Mouse (Mus musculus) gastrocnemius, adult 2 months (tissue): Measurements from ENCODE around the gene Nbea. TPM values are rescaled to one million over a fixed set of nuclear protein-coding genes. Genes with fewer than 3 reads are reported as not detected.

Source experiments
- DNase-seq: peaks from one replicate; pipeline ENCODE4 v3.0.0; 2022
- H3K27ac ChIP-seq: fragments of 200-600 bp; 2 replicates; pipeline ENCODE4 v1.8.1; 2022; ENCODE audit warnings: mild to moderate bottlenecking
- H3K4me3 ChIP-seq: fragments of 200-600 bp; 2 replicates; pipeline ENCODE4 v1.8.1; 2022; ENCODE audit warnings: mild to moderate bottlenecking, moderate library complexity
- CTCF ChIP-seq: fragments of 200-600 bp; IDR thresholded peaks from 2 replicates; pipeline ENCODE4 v1.8.1; 2022; ENCODE audit warnings: antibody characterized with exemption, mild to moderate bottlenecking, moderate library complexity
- intact Hi-C: fragments of 180-260 bp; cut with DNase I; formaldehyde crosslinking; loops from one replicate; pipeline ENCODE4 v1.15.1; 2025
- total RNA-seq, 2 experiments: library from RNA; stranded (reverse); gene quantifications; 2 replicates each; pipeline ENCODE4 v1.2.3; 2021

The Nbea gene
- total RNA-seq, 2 experiments from 2014 or later = 4.1 to 5.9 TPM

DNA sequence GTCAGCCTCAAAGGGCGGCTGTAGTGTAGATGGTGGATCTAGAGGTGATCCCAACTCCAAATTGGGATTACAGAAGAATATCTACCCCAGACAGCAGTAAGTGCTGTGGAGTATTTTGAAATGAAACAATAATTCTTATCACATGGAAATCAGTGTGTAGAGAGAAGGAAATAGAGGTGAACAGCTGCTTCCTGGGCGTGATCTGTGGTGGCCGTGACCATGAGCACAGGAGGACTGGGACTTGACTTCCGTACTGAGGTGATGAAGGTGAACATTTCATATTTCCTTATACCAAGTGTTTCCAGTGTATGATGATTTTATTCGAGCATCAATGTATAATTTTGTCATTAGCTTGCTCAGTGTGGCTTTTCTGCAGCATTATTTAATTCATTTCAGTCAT is 439.6 kb downstream of the Nbea start:
- H3K4me3 ChIP-seq = no peak overlapping the region
- no peak overlapping the region for H3K27ac ChIP-seq
- intact Hi-C loops = no loop called here
- DNase-seq = no peak
- no peak for TF ChIP-seq CTCF

DNA sequence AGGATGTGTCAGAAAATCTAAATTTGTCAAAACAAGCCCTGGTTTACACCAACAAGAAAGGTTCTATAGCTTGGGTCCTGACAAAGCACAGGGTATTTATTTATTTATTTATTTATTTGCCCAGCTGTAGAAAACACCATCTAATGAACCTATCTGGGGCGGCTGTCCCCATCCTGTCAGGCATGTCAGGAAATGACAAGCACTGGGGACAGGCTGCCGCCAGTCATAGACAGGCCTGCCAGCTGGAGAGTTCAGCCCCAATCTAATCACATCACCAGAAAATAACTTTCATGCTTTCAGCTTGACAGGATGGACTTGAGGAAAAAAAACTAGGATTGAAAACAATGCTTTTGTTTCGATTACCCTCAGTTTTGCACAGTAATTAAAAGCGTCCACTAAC is 440.8 kb downstream of the Nbea start:
- Histone ChIP-seq H3K4me3 (no peak overlapping the region), H3K27ac (no peak overlapping the region)
- TF ChIP-seq CTCF = no peak
- DNase-seq = no peak
- intact Hi-C loops = no loop called here

DNA sequence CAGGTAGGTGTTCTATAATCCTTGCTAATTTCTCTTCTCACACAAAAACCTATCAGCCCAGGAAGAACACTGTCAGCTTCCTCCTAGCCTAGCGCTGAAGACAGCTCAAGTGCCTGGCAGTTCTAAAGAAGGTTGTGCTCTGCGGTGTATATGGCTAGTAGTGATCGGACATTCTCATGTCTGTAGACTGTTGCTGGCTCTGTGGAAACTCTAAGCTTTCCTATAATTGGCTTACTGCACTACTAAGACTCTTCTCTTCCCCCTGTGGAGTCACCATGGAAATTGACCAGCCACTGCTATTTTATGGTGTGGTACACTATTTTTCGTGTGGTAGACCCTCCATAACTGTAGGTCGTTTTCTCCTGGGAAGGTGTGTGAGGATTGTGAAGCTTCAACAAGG is 441.3 kb downstream of the Nbea start:
- H3K4me3 ChIP-seq = no peak overlapping the region
- DNase-seq = no peak
- no peak for TF ChIP-seq CTCF
- no peak overlapping the region for H3K27ac ChIP-seq
- intact Hi-C loops = no loop called here

DNA sequence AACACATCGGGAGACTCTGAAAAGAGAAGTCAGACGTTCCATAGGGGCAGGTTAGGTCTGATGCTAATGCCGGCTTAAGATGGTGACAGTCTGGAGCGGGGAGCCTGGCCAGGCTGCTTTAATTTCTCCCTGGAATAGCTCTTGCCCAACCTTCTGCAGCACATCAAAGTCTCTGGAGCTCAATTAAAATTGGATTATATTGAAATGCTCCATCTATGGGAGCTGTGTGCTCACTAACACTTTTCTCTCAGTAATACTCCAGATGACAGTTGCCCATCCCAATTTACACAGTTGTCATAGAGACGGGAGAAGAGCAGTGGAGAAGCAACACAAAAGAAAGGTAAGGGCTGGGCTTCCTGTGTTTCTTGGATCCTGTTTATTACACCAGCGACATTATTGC is 442.1 kb downstream of the Nbea start:
- DNase-seq = no peak
- TF ChIP-seq CTCF = no peak
- H3K27ac ChIP-seq = no peak overlapping the region
- intact Hi-C loops = no loop called here
- no peak overlapping the region for H3K4me3 ChIP-seq

DNA sequence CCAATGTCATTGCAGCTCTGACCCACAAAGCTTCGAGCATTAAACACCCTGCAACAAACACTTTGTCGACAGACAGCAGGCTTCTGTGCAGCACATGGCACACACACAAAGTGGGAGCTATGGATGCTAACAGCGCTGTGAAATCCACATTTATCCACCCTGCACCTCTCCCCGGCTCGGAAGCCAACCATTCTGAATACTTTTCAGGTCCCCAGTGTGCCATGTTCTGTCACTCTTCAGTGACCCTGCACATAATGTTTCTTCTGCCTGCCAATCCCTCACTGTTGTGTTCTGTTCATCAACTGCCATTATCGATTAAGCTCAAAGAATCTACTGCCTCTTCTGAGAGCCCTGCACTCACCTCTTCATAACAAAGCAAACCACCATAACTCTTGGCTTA is 449.8 kb downstream of the Nbea start:
- Histone ChIP-seq H3K4me3 (no peak overlapping the region), H3K27ac (no peak overlapping the region)
- intact Hi-C loops = no loop called here
- no peak for DNase-seq
- TF ChIP-seq CTCF = no peak

DNA sequence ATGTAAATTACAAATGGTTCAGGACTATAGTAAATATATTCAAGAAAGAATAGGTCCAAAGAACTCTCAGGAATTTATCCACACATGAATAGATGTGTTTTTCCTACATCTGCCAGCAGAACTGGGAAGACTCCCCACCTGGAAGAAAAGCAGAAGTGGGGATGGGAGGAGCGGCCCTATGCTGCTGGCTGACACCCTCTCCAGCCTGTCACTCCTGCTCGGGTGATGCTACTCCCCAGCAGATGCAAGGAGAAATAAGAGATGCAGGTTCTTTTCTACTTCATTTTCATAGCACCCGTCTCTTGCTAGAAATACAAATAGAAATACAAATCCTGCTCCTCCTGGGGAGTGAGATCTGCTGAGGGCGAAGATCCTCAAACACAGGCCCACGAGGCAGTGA is 453.0 kb downstream of the Nbea start:
- Histone ChIP-seq H3K27ac (no peak overlapping the region), H3K4me3 (no peak overlapping the region)
- intact Hi-C loops = no loop called here
- TF ChIP-seq CTCF = no peak
- no peak for DNase-seq

DNA sequence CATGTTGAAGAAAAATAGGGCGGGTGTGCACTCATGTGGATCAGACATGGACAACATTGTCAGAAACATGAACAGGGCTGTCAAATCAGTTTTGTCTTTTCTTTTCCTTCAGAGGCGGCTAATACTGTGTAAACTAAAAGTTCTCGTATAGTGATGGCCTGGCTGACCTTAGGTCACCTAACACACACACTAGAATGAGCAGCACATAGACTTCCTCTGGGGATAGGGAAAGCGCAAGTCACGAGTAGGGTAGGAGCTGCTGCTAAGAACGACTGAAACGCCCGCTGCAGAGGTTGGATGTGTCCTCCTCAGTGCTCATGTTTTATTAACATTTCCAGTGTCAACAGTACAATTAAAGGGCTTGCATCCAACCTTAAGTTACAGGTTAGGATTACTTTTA is 453.4 kb downstream of the Nbea start:
- intact Hi-C loops = no loop called here
- Histone ChIP-seq H3K27ac (no peak overlapping the region), H3K4me3 (no peak overlapping the region)
- TF ChIP-seq CTCF = no peak
- DNase-seq = no peak

DNA sequence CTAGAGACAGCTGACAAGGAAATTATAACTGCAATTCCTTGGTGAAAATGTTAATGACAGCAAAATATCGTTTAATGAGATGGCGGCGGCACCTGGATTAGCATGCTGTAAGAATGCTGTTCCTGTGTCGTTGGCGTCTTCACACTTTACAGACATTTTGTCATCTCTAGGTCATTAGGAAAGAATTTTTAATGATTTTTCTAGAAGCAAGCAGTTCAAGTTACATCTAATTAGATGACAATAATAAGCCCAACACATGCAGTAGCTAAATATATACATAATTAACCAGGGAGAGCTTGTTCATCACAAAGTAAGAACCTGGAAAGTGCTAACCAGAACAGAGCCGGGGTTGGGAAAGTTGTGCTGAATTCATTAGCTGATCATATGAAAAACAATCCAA is 469.2 kb downstream of the Nbea start:
- Histone ChIP-seq H3K27ac (no peak overlapping the region), H3K4me3 (no peak overlapping the region)
- DNase-seq = no peak
- intact Hi-C loops = no loop called here
- no peak for TF ChIP-seq CTCF

DNA sequence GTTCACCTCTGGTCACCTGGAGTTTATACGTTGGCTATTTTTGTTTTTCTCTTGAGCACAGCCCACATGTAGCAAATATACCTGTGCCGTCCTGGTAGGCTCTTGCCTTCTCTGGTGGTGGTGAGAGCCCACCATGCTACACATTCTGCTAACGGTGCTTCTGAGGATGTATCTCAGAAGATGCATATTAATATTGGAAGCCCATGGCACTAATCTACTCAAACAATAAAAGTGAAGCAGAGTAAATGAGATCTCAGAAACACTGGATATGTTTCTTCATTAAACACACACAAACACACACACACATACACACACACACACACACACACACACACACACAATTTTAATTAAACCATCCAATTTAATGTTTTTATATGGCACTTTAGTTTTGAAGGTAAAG is 469.6 kb downstream of the Nbea start:
- no peak overlapping the region for H3K27ac ChIP-seq
- TF ChIP-seq CTCF = no peak
- intact Hi-C loops = no loop called here
- no peak for DNase-seq
- H3K4me3 ChIP-seq = no peak overlapping the region

DNA sequence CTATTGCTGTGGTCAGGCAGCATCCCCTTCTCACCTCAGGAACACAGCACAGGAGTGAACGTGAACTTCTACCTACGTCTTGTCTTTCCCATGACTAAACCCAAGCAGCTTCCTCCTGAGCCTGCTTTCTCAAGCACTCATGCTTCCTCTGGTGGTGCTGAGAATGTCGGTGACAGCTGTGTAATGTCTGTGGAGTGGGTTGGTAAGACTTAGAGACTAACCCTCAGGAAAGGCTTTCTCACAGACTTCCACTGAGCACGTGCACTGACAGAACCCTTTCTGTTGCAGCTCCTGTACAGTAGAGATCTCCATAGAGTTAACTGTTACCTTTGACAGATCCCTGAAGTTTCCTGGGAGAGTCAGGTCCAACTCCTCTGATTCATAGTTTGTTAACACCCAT is 473.2 kb downstream of the Nbea start:
- intact Hi-C loops = no loop called here
- TF ChIP-seq CTCF = no peak
- Histone ChIP-seq H3K27ac (no peak overlapping the region), H3K4me3 (no peak overlapping the region)
- DNase-seq = no peak

DNA sequence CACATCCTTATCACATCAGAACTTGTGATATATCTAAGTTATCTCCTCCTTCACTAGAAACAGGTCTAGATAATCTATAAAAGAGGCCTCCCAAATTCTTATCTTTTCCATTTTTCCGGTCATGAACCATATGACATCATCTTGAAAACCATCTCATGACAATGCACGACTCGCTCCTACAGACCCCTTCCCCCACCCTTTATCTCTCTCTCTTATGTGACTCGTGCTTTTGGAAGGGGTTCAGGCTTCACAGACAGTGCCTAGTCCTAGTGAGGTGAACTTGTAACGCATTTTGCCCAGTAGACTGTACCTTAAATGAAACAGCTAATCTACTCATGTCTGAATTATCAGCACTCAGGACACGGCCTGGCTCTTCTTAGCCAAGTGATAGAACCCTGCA is 481.9 kb downstream of the Nbea start:
- Histone ChIP-seq H3K4me3 (no peak overlapping the region), H3K27ac (no peak overlapping the region)
- no peak for TF ChIP-seq CTCF
- DNase-seq = no peak
- intact Hi-C loops = no loop called here

DNA sequence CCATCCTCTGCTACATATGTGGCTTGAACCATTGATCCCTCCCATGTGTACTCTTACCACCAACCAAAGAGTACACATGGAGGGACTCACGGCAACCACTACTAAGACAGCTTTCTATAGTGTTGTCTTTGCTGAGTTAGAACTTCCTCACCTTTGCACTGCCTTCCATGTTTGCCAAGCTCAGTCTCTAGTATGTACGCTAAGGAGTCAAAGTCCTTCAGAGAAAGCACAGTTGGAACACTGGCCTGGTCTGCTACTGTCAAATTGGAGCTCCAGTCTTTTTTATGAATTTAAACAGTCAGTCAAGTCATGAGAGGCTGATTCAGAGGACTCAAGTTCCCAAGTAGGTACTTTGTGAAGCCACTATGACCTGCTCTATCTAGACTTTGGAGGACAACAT is 486.3 kb downstream of the Nbea start:
- Histone ChIP-seq H3K27ac (no peak overlapping the region), H3K4me3 (no peak overlapping the region)
- TF ChIP-seq CTCF = no peak
- no peak for DNase-seq
- intact Hi-C loops = no loop called here

DNA sequence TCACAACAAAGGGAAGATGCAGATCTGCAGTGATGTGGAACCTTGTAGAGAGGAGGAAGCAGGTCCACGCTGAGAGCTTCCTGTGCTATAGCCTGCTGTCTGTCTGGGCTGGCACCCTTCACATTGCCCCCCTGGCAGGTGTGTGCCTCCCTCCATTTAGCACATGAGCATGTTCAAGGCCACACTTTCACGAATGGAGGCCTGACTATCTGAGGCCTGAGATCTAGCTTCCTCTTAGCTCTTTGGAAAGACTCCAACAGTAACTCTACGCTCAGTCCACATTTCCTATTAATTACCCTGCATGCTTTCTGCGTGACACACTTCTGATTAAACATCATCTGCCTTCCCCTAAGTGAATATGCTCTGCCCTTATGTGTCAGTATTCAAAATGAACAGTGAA is 490.4 kb downstream of the Nbea start:
- DNase-seq = no peak
- no peak for TF ChIP-seq CTCF
- Histone ChIP-seq H3K4me3 (no peak overlapping the region), H3K27ac (no peak overlapping the region)
- intact Hi-C loops = no loop called here

DNA sequence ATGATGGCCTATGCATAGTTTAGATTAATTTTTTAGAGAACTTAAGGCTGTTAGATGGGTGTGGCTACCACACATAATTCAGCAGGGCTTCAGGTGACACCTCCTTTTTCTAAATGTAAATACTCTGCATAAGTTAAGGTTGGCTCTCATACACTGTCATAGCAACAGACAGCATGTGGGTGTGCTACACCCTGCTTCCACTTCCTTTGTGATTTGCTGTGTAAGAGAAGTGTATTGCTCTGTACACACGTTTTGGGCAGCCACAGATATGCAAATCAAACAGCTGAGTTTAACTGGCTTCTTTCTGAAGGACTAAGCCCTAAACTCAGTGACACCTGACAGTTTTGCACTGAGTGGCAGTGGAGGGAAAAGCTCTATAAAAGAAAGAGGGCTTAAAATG is 495.4 kb downstream of the Nbea start:
- no peak overlapping the region for H3K4me3 ChIP-seq
- no peak for DNase-seq
- intact Hi-C loops = no loop called here
- TF ChIP-seq CTCF = no peak
- H3K27ac ChIP-seq = no peak overlapping the region

DNA sequence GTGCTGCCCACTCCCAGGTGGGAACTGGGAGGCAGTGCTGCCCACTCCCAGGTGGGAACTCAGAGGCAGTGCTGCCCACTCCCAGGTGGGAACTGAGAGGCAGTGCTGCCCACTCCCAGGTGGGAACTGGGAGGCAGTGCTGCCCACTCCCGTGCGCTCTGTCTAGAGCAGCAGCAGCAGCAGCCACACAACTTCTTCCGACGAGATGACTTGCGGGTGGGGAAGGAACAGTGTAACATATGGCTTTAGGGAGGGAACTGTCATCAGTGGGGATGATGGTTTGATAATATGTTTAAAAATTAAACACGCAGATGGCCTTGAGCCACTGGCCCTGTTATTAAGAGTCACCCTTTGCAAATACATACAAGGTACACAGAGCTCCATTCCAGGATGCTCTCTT is 496.5 kb downstream of the Nbea start:
- H3K4me3 ChIP-seq = no peak overlapping the region
- no peak for TF ChIP-seq CTCF
- intact Hi-C loops = no loop called here
- H3K27ac ChIP-seq = no peak overlapping the region
- DNase-seq = no peak
